Mouse (Mus musculus): ENCODE measurements around the gene Wdfy2.

GRCm38 (mm10) chr14:62855863-62856262, 18.4 kb downstream of the Wdfy2 start:
- TF ChIP-seq CTCF (conservative IDR thresholded peaks at IDR 0.05; ENCODE audit: insufficient read depth, insufficient read length, low read depth, low read length), result no peak
- no peak for TF ChIP-seq POLR2A (IDR thresholded peaks at IDR 0.05; ENCODE audit: low read depth, low read length)

All from kidney, adult 2 months (tissue).